Mouse (Mus musculus) hindbrain, embryonic 11.5 days (tissue): ENCODE results near the gene Pten. TPM values are rescaled to one million over a fixed set of nuclear protein-coding genes. Genes with fewer than 3 reads are reported as not detected.

Source experiments
- ATAC-seq: fragments of 200-750 bp; cut with Nextera tagmentation; 2 replicates; pipeline ENCODE4 v1.8.0; 2017; ENCODE audit warnings: mild to moderate bottlenecking, moderate TSS enrichment, moderate library complexity; ENCODE audit not compliant: low FRiP score
- DNase-seq: peaks from one replicate; pipeline ENCODE4 v3.0.0-alpha.2; 2015; ENCODE audit warnings: low spot score
- H3K27ac ChIP-seq: fragments of 300-500 bp; sonication (generic); 2 replicates; pipeline ENCODE4 v1.5.1; 2014; ENCODE audit warnings: mild to moderate bottlenecking, low read depth, low read length
- H3K27me3 ChIP-seq: fragments of 300-500 bp; sonication (generic); 2 replicates; pipeline ENCODE4 v1.6.1; 2014; ENCODE audit warnings: mild to moderate bottlenecking, low read length, moderate library complexity, mixed read lengths; ENCODE audit not compliant: control insufficient read depth, insufficient read depth
- H3K36me3 ChIP-seq: fragments of 300-500 bp; sonication (generic); 2 replicates; pipeline ENCODE4 v1.6.1; 2014; ENCODE audit warnings: mild to moderate bottlenecking, low read length, moderate library complexity, mixed read lengths; ENCODE audit not compliant: control insufficient read depth, insufficient read depth
- H3K4me1 ChIP-seq: fragments of 300-500 bp; sonication (generic); replicated peaks from 2 replicates; pipeline ENCODE4 v1.6.1; 2014; ENCODE audit warnings: low read length, mixed read lengths; ENCODE audit not compliant: control insufficient read depth, insufficient read depth
- H3K4me2 ChIP-seq: fragments of 300-500 bp; sonication (generic); replicated peaks from 2 replicates; pipeline ENCODE4 v1.6.1; 2014; ENCODE audit warnings: mild to moderate bottlenecking, low read depth, low read length
- H3K4me3 ChIP-seq: fragments of 300-500 bp; sonication (generic); 2 replicates; pipeline ENCODE4 v1.5.1; 2014; ENCODE audit warnings: low read depth, low read length
- H3K9ac ChIP-seq: fragments of 300-500 bp; sonication (generic); 2 replicates; pipeline ENCODE4 v1.6.1; 2014; ENCODE audit warnings: low read depth, low read length
- H3K9me3 ChIP-seq: fragments of 300-500 bp; sonication (generic); 2 replicates; pipeline ENCODE4 v1.6.1; 2016; ENCODE audit warnings: low read length; ENCODE audit not compliant: control insufficient read depth
- WGBS: fragments of 180-500 bp; shearing (Covaris S2); extraction: QIAGEN DNeasy Blood & Tissue Kit; methylation state at CpG from one replicate; pipeline ENCODE4 v1.1.7; 2014; 5-methylcytosine and 5-hydroxymethylcytosine counted together
- polyA plus RNA-seq: library from polyadenylated mRNA; unstranded; fragments of >200 nt; fragmentation: Nextera tagmentation; extraction: Ambion mirVana; gene quantifications from 2 replicates; pipeline ENCODE4 v1.2.1, GENCODE M21; 2014

Gene Pten
- polyA plus RNA-seq, 1 experiment from 2014 or later = 14.2 TPM

DNA sequence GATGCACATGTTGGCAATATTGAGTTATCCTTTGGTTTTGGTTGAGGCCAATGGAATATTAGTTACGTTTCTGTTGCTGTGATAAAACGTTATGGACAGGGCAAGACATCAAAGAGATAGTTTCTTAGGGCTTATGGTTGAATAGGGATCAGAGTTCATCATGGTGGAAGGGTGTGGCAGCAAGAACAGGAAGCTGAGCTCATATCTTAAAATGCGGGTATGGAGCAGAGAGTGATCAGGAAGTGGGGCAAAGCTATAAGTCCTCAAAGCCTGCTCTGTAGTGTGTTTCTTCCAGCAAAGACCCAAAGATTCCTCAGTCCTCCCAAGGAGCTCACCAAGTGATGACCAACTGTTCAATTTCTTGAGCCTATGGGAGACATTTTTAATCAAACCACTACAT lies 90.7 kb downstream of the Pten start:
- no peak overlapping the region for H3K9ac ChIP-seq
- no peaks in the 10 kb centered on the region for H3K36me3 ChIP-seq
- no peaks in the 10 kb centered on the region for H3K9me3 ChIP-seq
- H3K4me2 ChIP-seq = no peak overlapping the region
- WGBS = 87% methylated on average over 3 of the region's 3 CpGs
- H3K27me3 ChIP-seq = no peaks in the 10 kb centered on the region
- H3K27ac ChIP-seq = no peak overlapping the region
- no peak for ATAC-seq
- no peak for DNase-seq
- H3K4me3 ChIP-seq = no peak overlapping the region
- no peaks in the 10 kb centered on the region for H3K4me1 ChIP-seq

- no peak for DNase-seq
- no peaks in the 10 kb centered on the region for H3K36me3 ChIP-seq
- no peak overlapping the region for H3K27ac ChIP-seq
- 85% methylated on average over 3 of the region's 3 CpGs for WGBS
- H3K4me3 ChIP-seq = no peak overlapping the region
- no peaks in the 10 kb centered on the region for H3K27me3 ChIP-seq
- H3K4me1 ChIP-seq = no peaks in the 10 kb centered on the region
- no peaks in the 10 kb centered on the region for H3K9me3 ChIP-seq
- no peak for ATAC-seq
- H3K9ac ChIP-seq = no peak overlapping the region
- H3K4me2 ChIP-seq = no peak overlapping the region
These were observed 95.0 kb downstream of the Pten start for GRCm38 (mm10) chr19:32852306-32852705.

- no peaks in the 10 kb centered on the region for H3K4me1 ChIP-seq
- no peak overlapping the region for H3K27ac ChIP-seq
- no peak overlapping the region for H3K4me3 ChIP-seq
- WGBS = 70% methylated on average over 12 of the region's 12 CpGs
- no peaks in the 10 kb centered on the region for H3K36me3 ChIP-seq
- no peaks in the 10 kb centered on the region for H3K9me3 ChIP-seq
- no peak for DNase-seq
- no peaks in the 10 kb centered on the region for H3K27me3 ChIP-seq
- H3K9ac ChIP-seq = no peak overlapping the region
- no peak overlapping the region for H3K4me2 ChIP-seq
- ATAC-seq = no peak
These were observed 104.6 kb downstream of the Pten start for GRCm38 (mm10) chr19:32861675-32862575.

GRCm38 (mm10) chr19:32866765-32867164 lies 109.5 kb downstream of the Pten start:
- no peaks in the 10 kb centered on the region for H3K4me1 ChIP-seq
- H3K27ac ChIP-seq = no peak overlapping the region
- no peaks in the 10 kb centered on the region for H3K36me3 ChIP-seq
- 8% methylated on average over 13 of the region's 13 CpGs for WGBS
- peak overlapping the region; percentile 16; the same call in 1 of the 2 replicates for H3K4me3 ChIP-seq
- ATAC-seq (no peak), DNase-seq (no peak)
- H3K4me2 ChIP-seq = peak overlapping the region; percentile 30
- no peaks in the 10 kb centered on the region for H3K9me3 ChIP-seq
- no peaks in the 10 kb centered on the region for H3K27me3 ChIP-seq
- H3K9ac ChIP-seq = no peak overlapping the region

GRCm38 (mm10) chr19:32867181-32867897 lies 110.0 kb downstream of the Pten start:
- Histone ChIP-seq H3K36me3 (no peaks in the 10 kb centered on the region), H3K27ac (no peak overlapping the region), H3K9ac (no peak overlapping the region), H3K4me1 (no peaks in the 10 kb centered on the region), H3K9me3 (no peaks in the 10 kb centered on the region), H3K27me3 (no peaks in the 10 kb centered on the region), H3K4me3 (peak overlapping the region; percentile 16; the same call in 1 of the 2 replicates), H3K4me2 (peak overlapping the region; percentile 30)
- peak; percentile 39 for DNase-seq
- WGBS = 4% methylated on average over 18 of the region's 18 CpGs
- no peak for ATAC-seq

DNA sequence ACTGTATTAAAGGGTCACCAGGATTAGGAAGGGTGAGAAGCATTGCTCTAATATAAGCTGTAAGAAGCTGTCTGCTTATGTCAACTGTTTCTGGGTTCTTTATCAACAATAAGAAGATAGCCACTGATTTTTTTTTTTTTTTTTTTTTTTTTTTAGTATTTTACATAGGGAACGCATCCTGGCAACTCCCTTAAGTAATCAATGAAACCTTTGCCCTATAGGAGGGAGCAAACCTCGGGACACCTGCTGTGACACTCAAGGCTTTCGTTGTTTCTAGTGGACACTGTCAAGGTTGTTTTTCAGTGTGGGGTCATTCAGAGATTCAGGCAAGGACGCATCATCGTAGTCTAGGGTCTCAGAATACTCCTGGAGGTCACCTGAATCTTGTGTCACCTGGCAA lies 111.3 kb downstream of the Pten start:
- ATAC-seq = no peak
- no peak overlapping the region for H3K27ac ChIP-seq
- no peak overlapping the region for H3K4me3 ChIP-seq
- no peaks in the 10 kb centered on the region for H3K4me1 ChIP-seq
- H3K4me2 ChIP-seq = no peak overlapping the region
- no peaks in the 10 kb centered on the region for H3K36me3 ChIP-seq
- no peaks in the 10 kb centered on the region for H3K27me3 ChIP-seq
- H3K9ac ChIP-seq = no peak overlapping the region
- no peaks in the 10 kb centered on the region for H3K9me3 ChIP-seq
- WGBS = 45% methylated on average over 5 of the region's 5 CpGs
- no peak for DNase-seq

- H3K27me3 ChIP-seq = no peaks in the 10 kb centered on the region
- DNase-seq (no peak), ATAC-seq (no peak)
- 44% methylated on average over 10 of the region's 10 CpGs for WGBS
- no peaks in the 10 kb centered on the region for H3K36me3 ChIP-seq
- H3K27ac ChIP-seq = no peak overlapping the region
- H3K4me2 ChIP-seq = no peak overlapping the region
- no peak overlapping the region for H3K4me3 ChIP-seq
- H3K9ac ChIP-seq = no peak overlapping the region
- H3K9me3 ChIP-seq = no peaks in the 10 kb centered on the region
- 0 out of 2 replicates have a peak, but pooled peaks cover under 1% of the 10 kb centered on the region for H3K4me1 ChIP-seq
These were observed 111.9 kb downstream of the Pten start for GRCm38 (mm10) chr19:32869053-32869680.

GRCm38 (mm10) chr19:32873904-32874637 lies 116.8 kb downstream of the Pten start:
- Histone ChIP-seq H3K4me1 (0 out of 2 replicates have a peak, but pooled peaks cover 3% of the 10 kb centered on the region), H3K27ac (no peak overlapping the region), H3K9me3 (no peaks in the 10 kb centered on the region), H3K4me2 (no peak overlapping the region), H3K4me3 (no peak overlapping the region), H3K27me3 (no peaks in the 10 kb centered on the region), H3K9ac (no peak overlapping the region), H3K36me3 (no peaks in the 10 kb centered on the region)
- WGBS = 27% methylated on average over 7 of the region's 7 CpGs
- DNase-seq = peak; percentile 44
- ATAC-seq = peak; percentile 85
